Mouse (Mus musculus): ENCODE measurements around the gene Ndufs4. TPM values are rescaled to one million over a fixed set of nuclear protein-coding genes. Genes with fewer than 3 reads are reported as not detected.
"Not testable (repeated sequence)": the region's sequence is repeated elsewhere in the genome, so short reads cannot be mapped to it uniquely, and the experiment has no call there.

Gene Ndufs4
- polyA plus RNA-seq, 1 experiment from 2014 or later, result 329 TPM

DNA sequence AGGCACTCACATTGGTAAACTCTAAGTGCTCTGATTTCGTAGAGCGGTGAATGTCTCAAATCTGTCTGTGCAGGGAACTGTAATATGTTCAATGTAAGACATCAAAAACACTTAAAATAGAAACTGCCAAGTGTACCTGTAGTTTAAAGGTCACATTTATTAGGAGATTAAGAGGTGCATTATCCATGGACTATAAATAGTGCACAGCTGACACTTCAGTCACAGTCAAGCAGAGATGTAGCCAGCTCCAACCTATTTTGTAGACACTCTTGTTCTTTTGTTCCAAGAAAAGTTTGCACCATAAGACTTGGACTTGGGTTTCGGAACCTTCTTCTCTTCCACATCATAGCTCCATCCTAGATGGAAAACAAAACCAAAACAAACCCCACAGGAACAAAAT lies 99.5 kb downstream of the Ndufs4 start:
- Histone ChIP-seq H3K9me3 (replicated peaks; ENCODE audit: control insufficient read depth, low read length) (no peaks in the 10 kb centered on the region), H3K9ac (replicated peaks; ENCODE audit: low read length) (no peak overlapping the region)
- 92% methylated on average over 3 of the region's 3 CpGs for WGBS

GRCm38 (mm10) chr13:114278690-114279089 lies 109.4 kb downstream of the Ndufs4 start:
- 95% methylated on average over 2 of the region's 2 CpGs for WGBS
- not testable (repeated sequence) for H3K9ac ChIP-seq (replicated peaks; ENCODE audit: low read length); H3K4me3 ChIP-seq (ENCODE audit: low read depth, low read length); H3K4me1 ChIP-seq (ENCODE audit: control insufficient read depth, insufficient read depth, low read length); H3K27ac ChIP-seq (replicated peaks; ENCODE audit: low read depth, low read length); H3K27me3 ChIP-seq (ENCODE audit: control insufficient read depth, insufficient read depth, low read length); H3K36me3 ChIP-seq (replicated peaks; ENCODE audit: control insufficient read depth, insufficient read depth, low read depth, low read length); DNase-seq (ENCODE audit: low spot score); ATAC-seq (replicated peaks; ENCODE audit: insufficient number of reproducible peaks, low FRiP score, low TSS enrichment, low read depth); H3K9me3 ChIP-seq (replicated peaks; ENCODE audit: control insufficient read depth, low read length); H3K4me2 ChIP-seq (ENCODE audit: low read depth, low read length)

More for the DNA sequence above, 99.5 kb downstream of the Ndufs4 start:
- H3K4me3 ChIP-seq (ENCODE audit: low read depth, low read length), result no peak overlapping the region
- H3K4me1 ChIP-seq (ENCODE audit: control insufficient read depth, insufficient read depth, low read length), result no peaks in the 10 kb centered on the region
- no peak overlapping the region for H3K4me2 ChIP-seq (ENCODE audit: low read depth, low read length)
- DNase-seq (ENCODE audit: low spot score) (no peak), ATAC-seq (replicated peaks; ENCODE audit: insufficient number of reproducible peaks, low FRiP score, low TSS enrichment, low read depth) (no peak)
- no peak overlapping the region for H3K27ac ChIP-seq (replicated peaks; ENCODE audit: low read depth, low read length)
- H3K36me3 ChIP-seq (replicated peaks; ENCODE audit: control insufficient read depth, insufficient read depth, low read depth, low read length), result peaks cover 4% of the 10 kb centered on the region; the same call in 1 of the 2 replicates
- H3K27me3 ChIP-seq (ENCODE audit: control insufficient read depth, insufficient read depth, low read length), result no peaks in the 10 kb centered on the region

- Histone ChIP-seq H3K27ac (replicated peaks; ENCODE audit: low read depth, low read length) (no peak overlapping the region), H3K4me2 (ENCODE audit: low read depth, low read length) (no peak overlapping the region), H3K9me3 (replicated peaks; ENCODE audit: control insufficient read depth, low read length) (no peaks in the 10 kb centered on the region), H3K4me3 (ENCODE audit: low read depth, low read length) (no peak overlapping the region), H3K27me3 (ENCODE audit: control insufficient read depth, insufficient read depth, low read length) (no peaks in the 10 kb centered on the region), H3K9ac (replicated peaks; ENCODE audit: low read length) (no peak overlapping the region), H3K36me3 (replicated peaks; ENCODE audit: control insufficient read depth, insufficient read depth, low read depth, low read length) (no peaks in the 10 kb centered on the region), H3K4me1 (ENCODE audit: control insufficient read depth, insufficient read depth, low read length) (no peaks in the 10 kb centered on the region)
- DNase-seq (ENCODE audit: low spot score), result no peak
- 89% methylated on average over 5 of the region's 5 CpGs for WGBS
- ATAC-seq (replicated peaks; ENCODE audit: insufficient number of reproducible peaks, low FRiP score, low TSS enrichment, low read depth), result no peak
Measured at GRCm38 (mm10) chr13:114277277-114277676, 110.8 kb downstream of the Ndufs4 start.

- Histone ChIP-seq H3K4me2 (ENCODE audit: low read depth, low read length) (no peak overlapping the region), H3K9me3 (replicated peaks; ENCODE audit: control insufficient read depth, low read length) (no peaks in the 10 kb centered on the region), H3K9ac (replicated peaks; ENCODE audit: low read length) (no peak overlapping the region), H3K27ac (replicated peaks; ENCODE audit: low read depth, low read length) (no peak overlapping the region), H3K4me3 (ENCODE audit: low read depth, low read length) (no peak overlapping the region), H3K36me3 (replicated peaks; ENCODE audit: control insufficient read depth, insufficient read depth, low read depth, low read length) (no peaks in the 10 kb centered on the region), H3K4me1 (ENCODE audit: control insufficient read depth, insufficient read depth, low read length) (no peaks in the 10 kb centered on the region), H3K27me3 (ENCODE audit: control insufficient read depth, insufficient read depth, low read length) (no peaks in the 10 kb centered on the region)
- WGBS, result 86% methylated on average over 16 of the region's 16 CpGs
- ATAC-seq (replicated peaks; ENCODE audit: insufficient number of reproducible peaks, low FRiP score, low TSS enrichment, low read depth), result no peak
- no peak for DNase-seq (ENCODE audit: low spot score)
Measured at GRCm38 (mm10) chr13:114271410-114272105, 116.5 kb downstream of the Ndufs4 start.

DNA sequence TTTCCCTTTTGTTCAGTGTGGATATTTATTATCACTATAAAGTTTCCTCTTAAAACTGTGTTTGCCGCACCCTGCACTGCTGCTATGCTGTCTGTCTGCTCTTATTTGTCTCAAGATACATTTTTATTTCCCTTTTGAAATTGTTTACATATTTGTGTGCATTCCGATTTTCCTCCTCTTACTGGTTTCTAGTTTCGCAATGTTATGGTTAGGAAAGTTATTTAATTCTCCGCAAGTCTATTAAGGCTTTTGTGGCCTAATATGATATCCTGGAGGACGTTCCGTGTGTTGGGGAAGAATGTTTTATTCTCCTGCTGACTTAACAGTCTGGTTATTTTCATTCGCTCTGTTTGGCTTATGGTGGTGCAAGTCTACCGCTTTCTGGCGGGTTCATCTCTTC lies 120.3 kb downstream of the Ndufs4 start:
- no peak for ATAC-seq (replicated peaks; ENCODE audit: insufficient number of reproducible peaks, low FRiP score, low TSS enrichment, low read depth)

DNA sequence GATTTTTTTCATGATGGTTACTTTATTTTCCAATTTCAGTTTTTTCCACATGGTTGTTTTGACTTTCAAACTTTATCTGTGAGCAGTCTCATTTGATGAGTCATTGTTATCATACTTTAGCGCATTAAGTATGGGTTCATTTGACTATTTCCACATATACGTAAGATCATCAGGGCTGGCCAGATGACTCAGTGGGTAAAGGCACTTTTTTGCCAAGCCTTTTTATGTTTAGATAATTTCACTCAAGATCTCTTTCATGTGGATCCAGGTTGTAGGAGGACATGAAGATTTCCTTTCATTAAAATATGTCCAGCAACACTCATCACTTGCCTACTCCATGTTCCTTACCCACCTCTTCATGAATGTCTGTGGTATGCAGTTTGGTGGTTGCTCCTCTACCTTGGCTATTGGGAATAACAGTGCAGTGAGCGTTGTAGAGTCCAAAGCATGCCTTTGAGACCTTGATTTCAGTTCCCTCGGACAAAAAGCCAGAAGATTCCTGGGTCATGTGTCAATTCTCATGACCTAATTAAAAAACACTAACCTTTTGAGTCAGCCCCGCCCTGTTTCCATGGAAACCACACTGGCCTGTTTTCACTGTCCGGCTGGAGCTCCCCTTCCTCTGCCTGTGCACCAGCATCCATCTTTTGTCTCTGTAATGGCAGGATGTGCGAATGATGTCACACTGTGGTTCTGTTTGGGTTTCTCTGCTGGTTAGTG lies 127.4 kb downstream of the Ndufs4 start:
- H3K36me3 ChIP-seq (replicated peaks; ENCODE audit: control insufficient read depth, insufficient read depth, low read depth, low read length), result no peaks in the 10 kb centered on the region
- H3K27me3 ChIP-seq (ENCODE audit: control insufficient read depth, insufficient read depth, low read length), result no peaks in the 10 kb centered on the region
- 70% methylated on average over 7 of the region's 7 CpGs for WGBS
- no peaks in the 10 kb centered on the region for H3K9me3 ChIP-seq (replicated peaks; ENCODE audit: control insufficient read depth, low read length)
- H3K9ac ChIP-seq (replicated peaks; ENCODE audit: low read length), result no peak overlapping the region
- H3K27ac ChIP-seq (replicated peaks; ENCODE audit: low read depth, low read length), result no peak overlapping the region
- no peaks in the 10 kb centered on the region for H3K4me1 ChIP-seq (ENCODE audit: control insufficient read depth, insufficient read depth, low read length)
- DNase-seq (ENCODE audit: low spot score) (no peak), ATAC-seq (replicated peaks; ENCODE audit: insufficient number of reproducible peaks, low FRiP score, low TSS enrichment, low read depth) (no peak)
- H3K4me2 ChIP-seq (ENCODE audit: low read depth, low read length), result no peak overlapping the region
- H3K4me3 ChIP-seq (ENCODE audit: low read depth, low read length), result no peak overlapping the region

More for the DNA sequence above, 120.3 kb downstream of the Ndufs4 start:
- H3K36me3 ChIP-seq (replicated peaks; ENCODE audit: control insufficient read depth, insufficient read depth, low read depth, low read length), result no peaks in the 10 kb centered on the region
- no peaks in the 10 kb centered on the region for H3K9me3 ChIP-seq (replicated peaks; ENCODE audit: control insufficient read depth, low read length)
- WGBS, result 88% methylated on average over 9 of the region's 9 CpGs
- no peaks in the 10 kb centered on the region for H3K27me3 ChIP-seq (ENCODE audit: control insufficient read depth, insufficient read depth, low read length)
- DNase-seq (ENCODE audit: low spot score), result no peak
- H3K4me2 ChIP-seq (ENCODE audit: low read depth, low read length), result no peak overlapping the region
- no peak overlapping the region for H3K27ac ChIP-seq (replicated peaks; ENCODE audit: low read depth, low read length)
- no peaks in the 10 kb centered on the region for H3K4me1 ChIP-seq (ENCODE audit: control insufficient read depth, insufficient read depth, low read length)
- no peak overlapping the region for H3K4me3 ChIP-seq (ENCODE audit: low read depth, low read length)
- no peak overlapping the region for H3K9ac ChIP-seq (replicated peaks; ENCODE audit: low read length)

DNA sequence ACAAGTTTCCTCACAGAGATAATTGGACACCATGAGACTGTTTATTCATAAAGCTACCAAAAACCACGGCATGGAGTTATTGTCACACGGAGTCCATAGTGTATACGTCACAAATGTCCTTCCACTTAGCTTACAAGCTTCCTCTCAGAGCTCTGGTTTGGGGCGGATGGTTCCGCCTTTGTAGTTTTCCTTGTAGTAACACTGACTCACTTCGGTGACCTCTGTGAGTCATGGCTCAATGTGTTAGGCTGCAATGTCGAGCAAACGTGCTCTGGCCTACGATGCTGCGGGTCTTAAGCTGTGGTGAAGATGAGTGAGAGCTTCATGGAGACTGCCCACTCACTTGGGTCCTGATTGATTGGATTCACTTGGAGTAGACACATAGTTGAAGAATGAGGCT lies 133.4 kb downstream of the Ndufs4 start:
- H3K9me3 ChIP-seq (replicated peaks; ENCODE audit: control insufficient read depth, low read length), result no peaks in the 10 kb centered on the region
- 89% methylated on average over 10 of the region's 10 CpGs for WGBS
- ATAC-seq (replicated peaks; ENCODE audit: insufficient number of reproducible peaks, low FRiP score, low TSS enrichment, low read depth), result no peak
- H3K36me3 ChIP-seq (replicated peaks; ENCODE audit: control insufficient read depth, insufficient read depth, low read depth, low read length), result no peaks in the 10 kb centered on the region
- H3K4me1 ChIP-seq (ENCODE audit: control insufficient read depth, insufficient read depth, low read length), result no peaks in the 10 kb centered on the region
- no peak overlapping the region for H3K4me3 ChIP-seq (ENCODE audit: low read depth, low read length)
- no peak overlapping the region for H3K9ac ChIP-seq (replicated peaks; ENCODE audit: low read length)
- H3K4me2 ChIP-seq (ENCODE audit: low read depth, low read length), result no peak overlapping the region
- H3K27me3 ChIP-seq (ENCODE audit: control insufficient read depth, insufficient read depth, low read length), result no peaks in the 10 kb centered on the region
- DNase-seq (ENCODE audit: low spot score), result no peak
- H3K27ac ChIP-seq (replicated peaks; ENCODE audit: low read depth, low read length), result no peak overlapping the region

All from embryonic facial prominence, embryonic 11.5 days (tissue).